Comparison of ENCODE assay signal across 15 mouse cellular contexts in genomic region chr7:118004620-118005019, GRCm38 (mm10).
"Had no signal": no experiment of that assay in that cellular context is flagged by ENCODE, and none has a peak within 500 bp of the region (broad histone marks: within the 10 kb centered on the region; RNA-seq: fewer than 3 reads in every experiment).

No protein-coding gene starts in this region.

- DNase-seq: kidney, adult 2 months; kidney, postnatal 14 days; left cerebral cortex, postnatal 4 days; lung, adult 2 months; lung, postnatal 4 days; right cerebral cortex, postnatal 14 days; thymus, adult 2 months; thymus, postnatal 25 days had no signal

- H3K4me3 ChIP-seq: kidney, embryonic 15.5 days; limb, embryonic 13.5 days; myocyte; neural tube, embryonic 12.5 days; stomach, embryonic 15.5 days had no signal

- H3K9me3 ChIP-seq: kidney, embryonic 15.5 days; limb, embryonic 13.5 days; neural tube, embryonic 12.5 days; stomach, embryonic 15.5 days had no signal

- ATAC-seq: lung, postnatal 0 days had no signal

- H3K4me1 ChIP-seq: kidney, embryonic 15.5 days; limb, embryonic 13.5 days; neural tube, embryonic 12.5 days; stomach, embryonic 15.5 days had no signal

- H3K36me3 ChIP-seq: kidney, embryonic 15.5 days; limb, embryonic 13.5 days; neural tube, embryonic 12.5 days; stomach, embryonic 15.5 days had no signal

- H3K9ac ChIP-seq: kidney, embryonic 15.5 days; limb, embryonic 13.5 days; liver, embryonic 14.5 days; neural tube, embryonic 12.5 days; stomach, embryonic 15.5 days had no signal

- H3K27me3 ChIP-seq: kidney, embryonic 15.5 days; limb, embryonic 13.5 days; neural tube, embryonic 12.5 days; stomach, embryonic 15.5 days had no signal

- H3K27ac ChIP-seq: kidney, embryonic 15.5 days; limb, embryonic 13.5 days; liver, embryonic 14.5 days; neural tube, embryonic 12.5 days; stomach, embryonic 15.5 days had no signal

- H3K4me2 ChIP-seq: kidney, embryonic 15.5 days; limb, embryonic 13.5 days; neural tube, embryonic 12.5 days; stomach, embryonic 15.5 days had no signal
